Mouse (Mus musculus) CD4-positive helper T cell, adult 2 months (primary cell): ENCODE measurements around the gene Ppp4r3a.

Experiments
- DNase-seq: peaks from one replicate; pipeline ENCODE4 v3.0.0-alpha.2; 2012; ENCODE audit warnings: low read depth, missing footprints, low spot score

The Ppp4r3a gene

GRCm38 (mm10) chr12:101028954-101029731, 54.4 kb downstream of the Ppp4r3a start, which contains the start of gene Ccdc88c:
Gene Ccdc88c, minus strand, starts transcription at chr12:101029056.
- peak; percentile 97 for DNase-seq

- DNase-seq, result no peak
These were observed 55.1 kb downstream of the Ppp4r3a start for GRCm38 (mm10) chr12:101028247-101028953.

GRCm38 (mm10) chr12:101027451-101028246, 55.9 kb downstream of the Ppp4r3a start:
- DNase-seq, result peak; percentile 80

- peak; percentile 11 for DNase-seq
These were observed 56.6 kb downstream of the Ppp4r3a start for GRCm38 (mm10) chr12:101026946-101027345.

- peak; percentile 68 for DNase-seq
These were observed 57.0 kb downstream of the Ppp4r3a start for GRCm38 (mm10) chr12:101026518-101026917.

GRCm38 (mm10) chr12:101026025-101026424, 57.5 kb downstream of the Ppp4r3a start:
- no peak for DNase-seq

- DNase-seq, result peak; percentile 47
These were observed 58.1 kb downstream of the Ppp4r3a start for GRCm38 (mm10) chr12:101025379-101025778.

- no peak for DNase-seq
These were observed 58.7 kb downstream of the Ppp4r3a start for GRCm38 (mm10) chr12:101024824-101025223.

GRCm38 (mm10) chr12:101023143-101023542, 60.4 kb downstream of the Ppp4r3a start:
- DNase-seq, result no peak

GRCm38 (mm10) chr12:101022353-101022752, 61.1 kb downstream of the Ppp4r3a start:
- DNase-seq, result no peak

- DNase-seq, result no peak
These were observed 61.8 kb downstream of the Ppp4r3a start for GRCm38 (mm10) chr12:101021484-101022226.

GRCm38 (mm10) chr12:101020210-101021015, 63.1 kb downstream of the Ppp4r3a start:
- DNase-seq, result peak; percentile 18

- DNase-seq, result no peak
These were observed 64.1 kb downstream of the Ppp4r3a start for GRCm38 (mm10) chr12:101019443-101019842.

- no peak for DNase-seq
These were observed 64.5 kb downstream of the Ppp4r3a start for GRCm38 (mm10) chr12:101019031-101019430.

GRCm38 (mm10) chr12:101017971-101018371, 65.5 kb downstream of the Ppp4r3a start:
- peak; percentile 84 for DNase-seq

- no peak for DNase-seq
These were observed 67.0 kb downstream of the Ppp4r3a start for GRCm38 (mm10) chr12:101016412-101016928.

GRCm38 (mm10) chr12:101015926-101016325, 67.6 kb downstream of the Ppp4r3a start:
- DNase-seq, result peak; percentile 85

GRCm38 (mm10) chr12:101015165-101015560, 68.3 kb downstream of the Ppp4r3a start:
- DNase-seq, result peak; percentile 49

GRCm38 (mm10) chr12:101014549-101015164, 68.8 kb downstream of the Ppp4r3a start:
- DNase-seq, result no peak

GRCm38 (mm10) chr12:101013668-101014067, 69.8 kb downstream of the Ppp4r3a start:
- peak; percentile 69 for DNase-seq
